Mouse (Mus musculus): Measurements from ENCODE around the gene Cd101.

Gene Cd101

DNA sequence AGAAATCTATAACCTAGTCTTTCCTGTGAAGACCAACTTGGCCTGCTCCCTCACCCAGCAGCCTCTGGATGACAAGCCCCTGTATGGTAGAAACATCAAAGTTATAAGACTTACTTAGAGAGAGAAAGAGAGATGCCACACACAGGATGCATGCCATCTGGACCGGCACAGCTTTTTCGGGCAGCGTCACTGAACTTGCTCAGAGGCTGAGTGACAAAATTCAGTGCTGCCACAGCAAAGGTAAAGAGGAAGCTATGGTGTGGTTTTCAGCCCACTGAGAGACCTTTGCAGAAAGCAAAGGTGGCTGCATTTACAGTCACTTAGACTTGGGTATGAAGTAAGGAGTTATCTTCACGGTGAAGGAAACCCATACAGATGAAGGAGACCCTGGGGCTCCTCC is at the start of gene Cd101:
TSS of gene Cd101 (minus strand) at position 218 of the 400 bp plus-strand sequence.
- DNase-seq: peak; percentile 67 to 82

DNA sequence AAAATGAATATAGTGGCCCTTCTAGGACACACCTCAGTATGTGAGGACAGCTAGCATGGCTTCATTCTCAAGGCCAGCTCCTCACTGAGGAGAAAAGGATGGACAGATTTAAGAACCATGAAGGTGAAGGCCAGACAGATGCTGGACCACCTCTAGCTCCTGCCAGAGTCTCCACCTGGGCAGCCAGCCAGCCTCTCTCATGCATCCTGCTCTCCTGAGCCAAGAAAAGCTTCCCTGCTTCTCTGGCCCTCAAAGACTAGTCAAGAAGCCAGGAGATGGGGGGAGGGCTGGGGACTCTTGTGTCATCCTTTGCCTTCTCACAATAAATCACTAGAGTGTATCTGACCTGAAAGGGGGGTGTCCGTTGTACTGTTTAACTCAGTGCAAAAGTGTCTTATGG is 49.0 kb upstream of the Cd101 start:
- DNase-seq: no peak

DNA sequence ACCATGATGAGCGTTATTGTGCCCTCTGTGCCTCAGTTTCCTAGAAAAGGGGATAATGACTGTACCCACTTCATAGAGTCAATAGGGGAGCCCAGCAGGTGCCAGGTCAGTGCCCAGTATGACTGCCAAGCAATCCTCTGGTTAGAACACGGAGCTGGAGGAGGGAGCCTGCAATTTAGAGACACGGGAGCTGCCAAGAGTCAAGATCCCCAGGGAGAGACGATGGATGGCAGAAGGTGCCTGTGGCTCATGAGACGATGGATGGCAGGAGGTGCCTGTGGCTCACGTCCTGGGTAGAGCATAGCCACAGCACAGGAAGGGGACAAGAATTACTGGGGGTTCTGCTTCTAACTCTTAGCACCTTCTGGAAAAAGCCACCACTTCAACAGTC is 48.3 kb upstream of the Cd101 start:
- no peak for DNase-seq

DNA sequence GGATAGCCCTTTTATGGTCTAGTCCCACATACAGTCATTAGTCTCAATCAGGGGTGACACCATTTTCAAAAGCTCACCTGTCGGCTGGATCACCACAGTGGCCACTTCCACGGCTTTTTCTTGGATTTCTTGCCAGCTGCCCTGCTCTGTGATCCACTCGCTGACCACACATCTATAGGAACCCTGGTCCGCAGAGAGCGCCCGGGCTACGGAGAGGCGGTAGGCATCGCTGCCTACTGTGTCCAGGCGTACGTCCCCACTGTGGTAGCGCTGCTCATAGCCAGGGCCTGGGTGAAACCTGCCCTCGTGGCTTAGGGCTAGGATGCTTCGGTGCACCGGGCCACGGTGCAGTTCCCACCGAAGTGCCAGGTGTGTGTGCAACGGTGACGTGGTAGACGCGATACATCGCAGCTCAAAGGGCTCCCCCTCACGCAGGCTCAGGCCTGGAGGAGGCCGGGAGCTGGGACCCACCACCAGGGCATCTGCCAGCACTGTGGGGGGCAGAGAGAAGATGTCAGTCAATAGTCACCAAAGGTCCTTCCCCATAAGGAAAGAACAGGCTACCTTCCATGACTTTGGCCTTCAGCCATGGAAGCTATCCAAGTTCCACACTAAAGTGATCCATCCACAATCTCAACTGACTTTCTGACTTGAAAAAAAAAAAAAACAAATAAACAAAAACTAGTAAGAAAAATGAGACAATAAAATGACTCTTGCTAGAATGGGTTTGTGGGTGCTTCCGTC is 47.8 kb upstream of the Cd101 start:
- no peak for DNase-seq

DNA sequence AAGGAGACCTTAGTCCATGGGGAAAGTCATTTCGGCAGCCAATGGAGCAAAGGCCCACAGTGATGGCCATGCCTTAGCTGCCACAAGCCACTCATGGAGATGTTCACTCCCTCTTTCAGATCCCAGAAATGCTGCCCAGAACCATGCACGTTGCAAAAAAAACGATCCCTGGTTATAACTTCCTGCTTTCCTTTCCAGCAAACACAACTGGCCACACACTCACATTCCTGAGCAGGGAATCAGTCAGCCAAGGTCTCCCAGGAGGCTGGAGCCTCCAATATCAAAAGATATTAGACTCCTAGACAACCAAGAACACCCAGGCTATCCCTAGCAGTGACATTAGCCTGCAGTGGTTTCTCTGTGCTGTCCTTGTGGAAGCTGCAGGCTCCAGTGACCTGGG is 46.5 kb upstream of the Cd101 start:
- DNase-seq: no peak

DNA sequence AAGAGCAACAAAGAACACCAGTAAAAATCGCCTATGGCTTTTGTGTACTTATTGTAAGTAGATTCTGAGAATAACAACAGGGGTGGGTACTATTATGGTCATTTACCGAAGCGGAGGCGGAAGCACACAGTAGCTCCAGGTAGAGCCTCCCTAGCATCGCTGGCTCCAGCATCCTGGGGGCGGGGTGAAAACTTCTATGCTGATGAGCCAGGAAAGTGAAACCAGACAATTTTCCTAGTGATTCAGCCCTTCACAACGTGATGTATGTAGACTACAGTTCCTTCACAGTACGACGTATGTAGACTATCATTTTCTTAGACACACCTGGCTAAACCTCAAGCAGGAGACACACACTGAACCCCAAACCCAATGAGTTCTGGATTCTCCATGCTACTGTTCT is 44.0 kb upstream of the Cd101 start:
- DNase-seq: no peak

DNA sequence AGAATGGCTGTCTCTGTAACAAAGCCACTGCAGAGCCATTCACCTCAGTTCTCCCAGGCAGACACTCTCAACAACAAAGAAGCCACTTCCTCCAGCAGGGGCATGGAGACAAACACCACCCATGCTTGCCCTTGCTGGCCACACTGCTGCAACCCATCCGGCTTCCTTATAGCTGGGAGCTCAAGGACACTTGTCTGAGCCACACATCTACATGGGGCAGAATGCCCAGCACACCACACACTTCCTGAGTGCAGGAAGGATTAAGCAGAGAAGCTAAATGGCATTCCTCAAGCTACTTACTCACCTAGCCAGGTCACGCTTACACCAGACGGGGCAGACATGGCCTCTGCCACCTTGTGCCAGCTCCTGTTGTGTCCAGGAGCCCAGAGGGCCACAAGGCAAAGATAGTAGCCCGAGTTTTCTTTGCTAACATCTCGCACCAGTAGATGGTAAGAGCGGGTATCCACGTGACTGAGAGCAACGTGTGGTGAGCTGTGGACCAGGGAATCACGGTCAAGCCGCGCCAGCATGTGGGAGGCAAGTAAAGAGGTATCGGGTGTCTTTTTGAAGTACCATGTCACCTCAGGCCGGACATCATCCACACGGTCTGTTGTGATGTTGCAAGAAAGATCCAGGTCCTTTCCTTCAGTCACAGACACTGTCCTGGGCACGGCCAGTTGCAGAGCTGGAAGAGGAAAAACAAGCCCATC is 43.3 kb upstream of the Cd101 start:
- no peak for DNase-seq

DNA sequence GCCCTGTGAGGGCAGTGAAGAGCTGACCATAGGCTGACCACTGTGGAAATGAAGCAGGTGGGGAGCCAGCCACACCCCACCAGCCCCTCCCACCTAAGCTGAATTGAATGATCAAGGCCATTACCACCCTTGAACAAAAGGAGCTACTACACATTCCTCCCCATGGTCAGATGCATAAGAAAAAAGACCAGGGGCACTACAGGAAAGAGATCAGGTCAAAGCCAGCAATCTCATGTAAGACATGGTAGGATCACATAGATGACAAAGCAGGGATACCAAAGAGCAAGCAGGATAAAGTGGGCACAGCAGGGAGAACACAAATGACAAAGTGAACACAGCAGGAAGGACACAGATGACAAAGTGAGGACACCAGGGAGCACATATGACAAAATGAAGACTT is 42.2 kb upstream of the Cd101 start:
- DNase-seq: no peak

DNA sequence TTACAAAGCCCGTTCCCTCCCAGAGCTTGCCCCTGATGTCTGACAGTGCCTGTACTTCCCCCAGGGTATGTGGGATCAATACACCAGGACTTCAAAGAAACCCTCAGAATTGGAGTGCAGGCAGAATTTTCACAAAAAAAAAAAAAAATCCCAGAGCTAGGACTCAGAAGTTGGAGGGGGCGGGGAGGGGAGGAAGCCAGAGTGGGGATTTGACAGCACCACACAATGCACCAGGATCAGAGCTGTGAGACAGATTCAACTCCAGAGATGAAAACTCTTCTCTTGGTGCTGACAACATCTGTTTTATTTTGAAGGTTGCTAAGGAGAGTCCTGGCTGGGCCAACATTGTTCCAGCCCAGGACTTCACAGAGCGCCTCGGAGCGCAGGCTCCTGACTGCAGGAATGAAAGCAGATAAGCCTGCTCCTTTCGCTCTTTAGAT is 41.5 kb upstream of the Cd101 start:
- no peak for DNase-seq

DNA sequence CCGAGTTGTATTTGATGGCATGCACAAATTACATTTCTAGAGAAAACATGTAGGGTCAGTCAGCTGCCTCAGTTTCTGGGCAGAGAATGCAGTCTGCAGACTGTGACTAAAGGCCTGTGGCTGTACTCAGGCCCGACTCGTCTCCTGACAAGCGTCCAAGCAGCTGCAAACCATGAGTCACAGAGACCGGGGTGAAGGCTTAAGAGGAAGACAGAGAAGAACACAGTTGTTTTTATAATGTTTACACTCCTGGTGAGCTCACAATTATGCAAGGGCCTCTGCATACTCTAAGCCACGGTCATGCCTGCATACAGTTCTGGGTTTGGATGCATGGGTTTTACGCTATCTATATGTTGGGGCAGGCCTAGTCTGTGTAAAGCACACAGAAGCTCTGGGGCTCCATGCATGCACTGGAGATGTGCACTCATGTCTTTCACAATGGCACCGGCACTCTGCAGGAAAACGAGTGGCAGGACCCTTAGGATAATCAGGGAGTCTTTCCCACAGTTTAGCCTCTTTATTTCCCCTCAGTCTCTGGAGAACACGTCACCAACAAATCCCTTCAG is 41.0 kb upstream of the Cd101 start:
- no peak for DNase-seq

DNA sequence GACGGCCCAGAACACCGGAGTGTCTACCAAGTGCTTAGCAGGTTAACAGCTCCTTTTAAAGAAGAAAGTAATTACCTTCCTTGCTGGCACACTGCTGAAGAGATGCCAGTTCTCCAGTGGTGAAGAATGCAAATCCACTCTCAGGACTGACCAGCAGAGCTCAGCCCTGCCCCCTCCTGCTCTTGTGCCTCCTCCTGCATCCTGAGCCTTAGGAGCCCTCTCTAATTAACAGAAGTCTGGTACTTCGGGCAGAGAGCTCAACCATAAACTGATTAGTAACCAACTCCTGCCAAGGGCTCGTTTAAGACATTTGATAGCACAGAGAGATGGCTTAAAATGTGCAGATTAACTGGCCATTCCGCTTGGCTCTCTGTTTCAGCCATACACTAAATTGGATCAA is 39.3 kb upstream of the Cd101 start:
- DNase-seq: no peak

DNA sequence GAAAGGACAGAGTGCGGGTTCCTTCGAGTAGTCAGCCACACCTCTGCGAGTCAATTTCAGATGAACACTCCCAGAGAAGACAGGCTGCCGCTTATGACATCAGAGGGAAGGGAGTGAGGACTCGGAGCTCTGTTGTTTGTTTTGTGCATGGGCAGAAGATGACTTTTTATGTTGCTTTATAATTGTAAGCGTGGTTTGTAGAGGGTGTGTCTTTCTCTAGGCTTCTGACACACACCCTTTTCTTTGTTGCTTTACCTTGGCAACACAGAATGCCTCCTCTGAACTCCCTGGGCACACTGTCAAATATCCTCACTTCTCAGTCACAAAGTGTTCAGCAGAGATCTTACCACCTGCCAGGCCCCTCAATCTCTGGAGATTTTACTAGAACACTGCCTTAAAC is 36.8 kb upstream of the Cd101 start:
- no peak for DNase-seq

DNA sequence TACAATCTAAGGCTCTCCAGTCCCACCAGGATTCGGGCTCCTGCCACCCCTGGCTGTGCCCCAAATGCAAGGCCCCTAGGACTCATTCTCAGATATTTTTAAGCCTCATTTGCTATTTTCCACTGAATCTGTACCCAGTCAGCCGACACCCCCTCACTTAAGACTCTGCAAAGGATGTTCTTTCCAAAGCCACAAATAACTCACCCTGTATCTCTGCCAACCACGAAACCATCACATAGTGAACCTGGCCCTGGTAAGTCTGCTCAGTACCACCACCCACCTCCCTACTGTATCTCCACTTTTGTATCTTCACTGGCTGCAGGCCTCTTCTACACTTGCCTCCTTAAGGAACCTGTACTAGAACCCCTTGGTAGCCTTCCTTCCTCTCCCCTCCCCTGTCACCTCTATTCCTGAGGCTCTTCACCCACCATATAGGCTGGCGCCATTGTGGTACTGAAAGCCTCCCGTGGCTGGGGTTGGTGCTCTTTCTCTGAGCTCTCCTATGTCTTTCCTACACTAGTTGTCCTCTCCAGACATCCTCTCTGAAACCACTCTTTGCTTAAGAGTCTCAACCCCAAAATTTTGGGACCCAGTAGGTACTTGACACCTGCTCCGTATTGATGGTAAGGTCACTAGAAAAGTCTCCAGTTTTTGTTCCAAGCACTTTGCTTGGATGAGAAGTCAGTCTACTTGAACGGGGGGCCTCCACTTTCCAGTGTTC is 32.7 kb upstream of the Cd101 start:
- no peak for DNase-seq

DNA sequence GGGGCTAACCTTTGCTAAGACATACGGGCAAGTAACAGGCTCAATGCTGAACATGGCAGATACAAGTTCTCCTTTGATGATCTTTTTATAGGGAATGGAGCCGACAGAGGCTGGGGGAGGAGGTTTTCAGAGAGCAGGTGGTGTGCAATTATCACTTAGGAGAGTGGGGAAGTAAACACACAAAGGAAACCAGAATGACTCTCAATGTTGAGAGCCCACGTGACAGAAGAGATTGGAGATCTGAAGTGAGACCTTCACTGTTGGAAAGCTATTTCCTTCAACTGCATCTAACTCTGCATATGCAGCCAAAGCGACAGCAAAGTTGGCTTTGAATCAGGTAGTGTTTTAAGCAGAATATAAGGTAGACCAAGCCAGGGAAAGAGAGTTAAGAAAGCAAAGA is 29.9 kb upstream of the Cd101 start:
- DNase-seq: no peak

DNA sequence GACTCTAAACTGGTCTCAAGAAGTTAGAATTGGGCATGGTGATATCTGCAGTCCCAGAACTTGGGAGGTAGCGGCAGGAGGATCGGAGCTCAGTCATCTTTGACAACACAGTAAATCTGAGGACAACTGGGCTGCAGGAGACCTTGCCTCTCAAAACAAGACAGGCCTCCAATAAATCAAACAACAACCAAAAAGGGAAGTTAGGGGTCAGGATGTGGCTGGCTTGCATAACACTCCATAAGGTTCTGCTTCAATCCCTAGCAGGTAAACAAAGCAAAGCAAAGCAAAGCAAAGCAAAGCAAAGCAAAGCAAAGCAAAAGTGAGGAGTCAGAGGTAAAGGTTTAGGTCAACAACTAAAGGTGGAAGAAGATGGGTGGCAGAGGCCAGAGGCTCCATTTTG is 28.8 kb upstream of the Cd101 start:
- no peak for DNase-seq

DNA sequence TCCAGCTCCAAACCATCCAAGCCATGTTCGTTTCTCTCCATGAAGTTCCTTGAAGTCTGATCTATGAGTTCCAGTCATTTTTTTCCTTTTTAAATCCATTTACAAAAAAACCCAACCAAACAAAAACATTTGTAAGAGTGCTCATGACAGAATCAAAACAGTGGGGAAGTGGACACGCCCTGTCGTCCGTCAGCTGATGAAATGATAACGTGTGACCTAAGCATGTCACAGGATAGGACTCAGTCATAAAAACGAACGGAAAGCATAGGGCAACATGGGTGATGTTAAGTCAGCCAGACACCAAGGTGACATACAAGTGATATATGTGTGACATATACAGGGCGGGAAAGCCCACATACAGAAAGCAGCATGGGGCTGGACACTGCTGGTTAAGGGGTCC is 25.9 kb upstream of the Cd101 start:
- no peak for DNase-seq

DNA sequence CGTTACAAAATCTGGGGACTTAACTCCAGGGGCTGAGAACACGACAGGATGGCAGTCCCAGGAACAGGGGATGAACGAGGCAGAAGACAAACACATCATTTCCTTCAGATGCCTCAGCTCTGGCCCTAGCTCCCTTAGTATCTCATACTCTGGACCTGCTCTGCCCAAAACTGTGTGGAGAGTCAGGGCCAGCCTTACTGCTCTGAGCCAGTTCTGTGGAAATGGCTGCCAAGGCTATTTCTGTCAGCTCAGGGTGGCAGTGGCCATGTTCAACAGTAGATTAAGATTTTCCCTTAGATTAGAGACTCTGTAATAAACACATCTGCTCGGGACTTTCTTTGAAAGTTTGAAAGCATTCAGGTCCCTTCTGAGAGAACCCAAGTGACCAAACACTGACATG is 22.2 kb upstream of the Cd101 start:
- DNase-seq: no peak

DNA sequence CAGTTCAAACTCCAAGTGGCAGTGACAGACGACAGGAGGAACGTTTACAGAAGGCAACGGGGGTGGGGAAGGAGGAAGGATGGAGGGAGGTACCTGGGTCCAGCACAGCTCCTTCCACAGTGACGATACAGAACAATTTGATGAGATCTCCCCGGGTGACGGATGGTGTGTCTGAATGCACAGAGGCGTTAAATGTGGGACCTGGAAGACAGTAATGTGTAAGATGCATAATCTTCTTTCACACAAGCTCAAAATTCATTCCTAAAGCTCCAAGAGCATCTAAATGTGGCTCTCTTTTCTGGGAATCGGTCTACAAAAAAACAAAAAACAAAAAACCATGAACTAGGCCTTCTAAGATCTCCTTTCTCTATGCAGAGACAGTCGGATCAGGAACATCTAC is 20.6 kb upstream of the Cd101 start:
- no peak for DNase-seq

DNA sequence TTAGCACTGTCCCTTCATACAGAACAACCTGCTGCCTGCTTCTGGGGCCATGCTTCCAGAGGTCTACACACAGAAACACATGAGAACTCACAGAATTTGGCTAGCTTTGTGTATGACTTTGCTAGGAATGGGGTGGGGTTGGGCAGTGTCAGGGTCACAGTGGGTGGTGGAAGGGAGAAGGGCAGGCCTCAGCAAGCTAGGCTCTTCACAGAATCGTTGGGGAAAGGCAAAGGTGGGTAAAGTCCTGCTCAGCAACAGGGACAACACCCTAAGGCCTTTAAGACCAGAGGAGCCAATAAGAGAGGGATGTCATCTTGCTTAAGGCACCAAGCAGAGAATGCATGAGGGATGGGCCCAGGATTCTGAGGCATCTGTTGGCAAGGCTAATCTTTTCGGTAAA is 19.4 kb upstream of the Cd101 start:
- DNase-seq: no peak

DNA sequence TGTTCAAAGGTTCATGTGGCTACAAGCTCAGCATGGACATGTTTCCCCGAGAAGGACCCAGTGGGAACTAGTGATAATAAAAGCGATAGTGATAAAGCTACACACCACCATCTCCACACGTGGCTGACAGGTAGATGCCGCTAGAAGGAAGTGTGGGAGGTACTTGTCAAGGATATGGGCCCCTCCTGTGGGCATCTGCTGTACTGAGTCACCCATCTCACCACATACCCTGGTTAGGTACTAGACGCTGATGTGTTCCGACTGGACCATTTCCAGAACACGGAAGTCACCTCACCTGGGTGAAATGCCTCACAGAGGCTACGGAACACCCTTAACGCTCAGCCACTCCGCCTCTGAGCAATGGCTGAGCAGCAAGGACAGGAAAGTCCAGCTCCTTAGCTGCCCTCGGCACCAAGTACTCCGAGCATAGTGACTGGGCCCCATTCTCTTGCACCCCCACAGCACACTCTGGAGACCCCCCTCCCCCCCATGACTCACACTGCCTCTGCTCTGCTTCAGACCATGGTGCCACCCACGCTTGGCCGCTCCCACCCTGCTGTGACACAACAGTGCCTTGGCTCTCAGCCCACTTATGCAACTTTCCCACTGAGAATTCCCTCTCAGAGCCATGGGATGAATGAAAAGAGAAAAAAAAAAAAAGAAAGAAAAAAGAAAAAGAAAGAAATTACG is 18.4 kb upstream of the Cd101 start:
- no peak for DNase-seq

DNA sequence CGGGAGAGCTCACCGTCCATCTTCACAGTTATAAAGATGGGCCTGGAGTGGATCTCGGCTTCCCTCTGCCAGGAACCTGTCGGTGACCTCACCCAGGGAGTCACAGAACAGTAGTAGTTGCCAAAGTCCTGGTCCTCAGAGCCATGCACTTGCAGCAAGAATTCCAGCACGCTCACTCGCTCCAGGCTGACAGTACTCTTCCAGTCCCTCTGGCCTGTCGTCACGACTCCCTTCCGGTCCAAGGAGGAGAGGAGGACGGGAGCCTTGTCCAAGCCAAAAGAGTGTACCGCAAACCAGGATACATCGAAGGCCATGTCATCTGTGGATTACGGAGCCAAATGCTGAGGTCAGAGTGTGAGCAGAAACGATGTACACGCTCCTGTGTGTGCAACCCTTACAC is 16.1 kb upstream of the Cd101 start:
- no peak for DNase-seq

DNA sequence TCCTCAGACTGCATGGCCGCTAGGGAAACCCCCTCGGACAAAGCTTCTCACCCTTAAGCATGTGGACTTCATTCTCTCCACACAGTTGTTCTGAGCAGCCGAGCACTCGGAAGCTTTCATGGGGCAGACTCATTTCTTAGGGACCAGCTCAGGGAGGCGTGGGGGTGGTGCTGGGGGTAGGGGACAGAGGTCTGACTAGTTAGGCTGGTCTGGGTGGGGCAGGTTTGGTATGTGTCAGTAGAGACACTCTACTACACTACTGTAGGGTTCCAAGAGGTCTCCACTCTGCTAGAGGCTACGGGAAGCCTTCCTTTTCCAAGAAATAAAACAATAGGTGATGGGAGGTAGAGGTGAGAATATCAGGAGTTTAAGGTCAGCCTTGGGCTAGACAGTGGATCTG is 15.3 kb upstream of the Cd101 start:
- no peak for DNase-seq

DNA sequence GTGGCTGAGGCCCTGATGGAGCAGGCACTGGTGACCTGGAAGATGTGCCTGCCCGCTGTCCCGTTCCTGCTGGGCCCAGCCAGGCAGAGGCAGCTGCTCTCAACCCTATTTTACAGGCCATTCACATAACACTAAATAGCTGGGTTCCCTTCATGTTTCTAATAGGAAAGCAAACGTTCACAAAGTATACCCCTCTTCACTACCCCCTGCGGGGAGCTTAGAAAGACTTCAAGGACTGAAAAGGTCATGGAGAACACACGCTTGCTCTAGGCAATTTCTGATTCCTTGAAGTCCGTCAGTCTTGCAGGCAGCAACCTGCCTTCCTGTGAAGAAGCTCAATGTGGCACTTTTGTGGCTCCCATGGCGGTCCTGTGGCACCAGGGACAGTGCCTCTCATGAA is 12.6 kb upstream of the Cd101 start:
- no peak for DNase-seq

Measured in thymus, postnatal 36 days (tissue).